23 mouse cellular contexts compared by ENCODE assay signal in the genomic region with DNA sequence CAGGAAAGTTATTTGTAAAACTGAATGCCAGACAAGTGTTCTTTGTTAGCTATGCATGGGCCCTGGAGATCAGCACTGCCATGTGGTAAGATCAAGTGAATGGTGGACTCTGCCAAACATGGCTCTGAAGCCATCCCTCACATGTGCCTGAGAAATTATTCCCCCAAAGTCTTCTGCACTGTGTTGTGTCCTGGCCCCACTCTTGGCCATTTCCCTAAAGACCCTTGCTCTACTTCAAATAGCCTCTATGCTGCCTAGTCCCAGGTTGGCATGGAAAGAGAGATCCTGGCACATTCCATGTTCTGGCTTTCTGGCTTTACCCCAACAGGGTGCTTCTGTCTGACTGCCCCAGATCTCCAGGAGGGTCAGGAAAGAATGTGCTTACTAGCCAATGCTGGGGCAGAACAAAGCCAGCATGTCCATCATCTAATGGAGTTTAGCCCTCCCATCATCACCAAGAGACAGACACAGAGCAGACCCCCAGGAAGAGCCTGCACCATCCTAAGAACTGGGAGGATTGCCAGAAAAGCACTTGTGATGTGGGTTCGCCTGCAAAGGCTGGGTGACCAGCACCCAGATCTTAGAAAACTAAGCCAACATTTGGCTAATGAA.
DNase-seq lines count a peak whose midpoint lies in the region; ATAC-seq and TF ChIP-seq lines count a peak whose summit lies in the region.
"Had no signal": no experiment of that assay in that cellular context is flagged by ENCODE, and none has a peak within 500 bp of the region (broad histone marks: within the 10 kb centered on the region; RNA-seq: fewer than 3 reads in every experiment).

No protein-coding gene starts in this region.

- 56% methylated on average over 1 of the region's 1 CpGs for WGBS in heart, embryonic 16.5 days
- WGBS in heart, adult 2 months: 81% methylated on average over 1 of the region's 1 CpGs
- WGBS in hindbrain, postnatal 0 days: 47% methylated on average over 1 of the region's 1 CpGs
- 67% methylated on average over 1 of the region's 1 CpGs for WGBS in hindbrain, embryonic 13.5 days

- no peaks in the 10 kb centered on the region for H3K9me3 ChIP-seq in heart, embryonic 16.5 days (replicated peaks; ENCODE audit: control insufficient read depth, low read length)
- no peaks in the 10 kb centered on the region for H3K9me3 ChIP-seq in hindbrain, postnatal 0 days (ENCODE audit: low read length)
- H3K9me3 ChIP-seq in hindbrain, embryonic 13.5 days: no peaks in the 10 kb centered on the region
- H3K9me3 ChIP-seq: forebrain, embryonic 15.5 days; limb, embryonic 12.5 days; liver, embryonic 15.5 days had no signal

- no peak for TF ChIP-seq POLR2A in heart, adult 2 months (IDR thresholded peaks at IDR 0.05; ENCODE audit: insufficient read depth, low read depth, low read length)

- intact Hi-C loops in heart, adult 2 months (cut with DNase I): no loop called here

- H3K27me3 ChIP-seq in heart, embryonic 16.5 days (ENCODE audit: control insufficient read depth, insufficient read depth, low read length): no peaks in the 10 kb centered on the region
- 0 out of 2 replicates have a peak, but pooled peaks cover 5% of the 10 kb centered on the region for H3K27me3 ChIP-seq in heart, adult 2 months (ENCODE audit: control insufficient read depth, insufficient read depth, low read length)
- H3K27me3 ChIP-seq in hindbrain, postnatal 0 days (ENCODE audit: insufficient read depth, low read length): no peaks in the 10 kb centered on the region
- H3K27me3 ChIP-seq in hindbrain, embryonic 13.5 days: no peaks in the 10 kb centered on the region
- H3K27me3 ChIP-seq: forebrain, embryonic 15.5 days; limb, embryonic 12.5 days had no signal

- no peak for TF ChIP-seq CTCF in heart, adult 2 months (IDR thresholded peaks at IDR 0.05)
- TF ChIP-seq CTCF in hindbrain, postnatal 0 days (IDR thresholded peaks at IDR 0.05; ENCODE audit: low read depth): no peak

- H3K36me3 ChIP-seq in heart, embryonic 16.5 days (ENCODE audit: control insufficient read depth, insufficient read depth): no peaks in the 10 kb centered on the region
- no peaks in the 10 kb centered on the region for H3K36me3 ChIP-seq in heart, adult 2 months (ENCODE audit: control insufficient read depth, insufficient read depth, low read length)
- no peaks in the 10 kb centered on the region for H3K36me3 ChIP-seq in hindbrain, postnatal 0 days (ENCODE audit: insufficient read depth, low read length)
- no peaks in the 10 kb centered on the region for H3K36me3 ChIP-seq in hindbrain, embryonic 13.5 days
- H3K36me3 ChIP-seq: forebrain, embryonic 10.5 days; forebrain, embryonic 15.5 days; limb, embryonic 12.5 days; liver, embryonic 15.5 days had no signal

- no peak overlapping the region for H3K4me3 ChIP-seq in heart, embryonic 16.5 days (ENCODE audit: low read length)
- H3K4me3 ChIP-seq in heart, adult 2 months: no peak overlapping the region
- H3K4me3 ChIP-seq in hindbrain, postnatal 0 days (ENCODE audit: low read length): no peak overlapping the region
- no peak overlapping the region for H3K4me3 ChIP-seq in hindbrain, embryonic 13.5 days
- H3K4me3 ChIP-seq: forebrain, embryonic 10.5 days; forebrain, embryonic 15.5 days; left cerebral cortex, adult 2 months; limb, embryonic 12.5 days; liver, embryonic 15.5 days had no signal

- H3K79me2 ChIP-seq in heart, adult 2 months (replicated peaks; ENCODE audit: control insufficient read depth, insufficient read depth, low read length): no peaks in the 10 kb centered on the region

- peaks cover 7% of the 10 kb centered on the region for H3K4me1 ChIP-seq in heart, embryonic 16.5 days (ENCODE audit: control insufficient read depth, insufficient read depth, low read length)
- no peaks in the 10 kb centered on the region for H3K4me1 ChIP-seq in heart, adult 2 months (ENCODE audit: control insufficient read depth, insufficient read depth, low read length)
- H3K4me1 ChIP-seq in hindbrain, postnatal 0 days (ENCODE audit: insufficient read depth, low read length): no peaks in the 10 kb centered on the region
- no peaks in the 10 kb centered on the region for H3K4me1 ChIP-seq in hindbrain, embryonic 13.5 days (replicated peaks)
- H3K4me1 ChIP-seq: forebrain, embryonic 10.5 days; forebrain, embryonic 15.5 days; limb, embryonic 12.5 days; liver, embryonic 15.5 days had no signal

- peak overlapping the region; percentile 23; the same call in 1 of the 2 replicates for H3K27ac ChIP-seq in heart, embryonic 16.5 days (ENCODE audit: low read length)
- no peak overlapping the region for H3K27ac ChIP-seq in heart, adult 2 months
- H3K27ac ChIP-seq in hindbrain, postnatal 0 days: no peak overlapping the region
- H3K27ac ChIP-seq in hindbrain, embryonic 13.5 days: no peak overlapping the region
- H3K27ac ChIP-seq: forebrain, embryonic 10.5 days; forebrain, embryonic 15.5 days; left cerebral cortex, adult 2 months; limb, embryonic 12.5 days; liver, embryonic 15.5 days had no signal

- no peak overlapping the region for H3K9ac ChIP-seq in heart, embryonic 16.5 days (ENCODE audit: low read length)
- H3K9ac ChIP-seq in heart, adult 2 months (ENCODE audit: low read depth, low read length): no peak overlapping the region
- no peak overlapping the region for H3K9ac ChIP-seq in hindbrain, postnatal 0 days (replicated peaks; ENCODE audit: low read length)
- H3K9ac ChIP-seq in hindbrain, embryonic 13.5 days: no peak overlapping the region
- H3K9ac ChIP-seq: forebrain, embryonic 15.5 days; limb, embryonic 12.5 days; liver, embryonic 15.5 days; lung, embryonic 14.5 days had no signal

- TF ChIP-seq EP300 in heart, adult 2 months (IDR thresholded peaks at IDR 0.05; ENCODE audit: insufficient read depth, low read depth, low read length): no peak

- no peak overlapping the region for H3K4me2 ChIP-seq in heart, embryonic 16.5 days (ENCODE audit: low read depth, low read length)
- no peak overlapping the region for H3K4me2 ChIP-seq in hindbrain, postnatal 0 days (ENCODE audit: low read depth, low read length)
- no peak overlapping the region for H3K4me2 ChIP-seq in hindbrain, embryonic 13.5 days
- H3K4me2 ChIP-seq: forebrain, embryonic 15.5 days; limb, embryonic 12.5 days; liver, embryonic 15.5 days; lung, embryonic 14.5 days had no signal

- ATAC-seq in heart, embryonic 16.5 days (replicated peaks; ENCODE audit: extremely low read depth, insufficient read depth, low FRiP score): peak; percentile 39; the same call in 1 of the 2 replicates
- peak; percentile 77 for ATAC-seq in hindbrain, postnatal 0 days
- no peak for ATAC-seq in hindbrain, embryonic 13.5 days (ENCODE audit: low FRiP score)
- ATAC-seq: CD4-positive, CD25-positive, alpha-beta regulatory T cell, adult 4 months; forebrain, embryonic 15.5 days; inflammation-experienced regulatory T-cells, adult 6 months had no signal

- DNase-seq in cerebellum, postnatal 10 days: peak; percentile 13 to 20
- DNase-seq in cerebellum, postnatal 14 days: no peak
- no peak for DNase-seq in heart, adult 2 months
- peak; percentile 40 for DNase-seq in hindbrain, postnatal 0 days (ENCODE audit: low spot score)
- no peak for DNase-seq in spleen, postnatal 14 days (ENCODE audit: low spot score in 2 of 2)
- DNase-seq: cerebellum, adult 9-10 months; gastrocnemius, postnatal 36 days; kidney, adult 11 months; kidney, postnatal 14 days; lung, embryonic 14.5 days; lung, postnatal 14 days; midbrain, embryonic 14.5 days; right cerebral cortex, postnatal 25 days; thymus, postnatal 14 days had no signal

Comparison
In these comparisons a context has a peak if more than half of its experiments do, and no peak if none do; other contexts are left out.
1. DNase-seq: peak in cerebellum, postnatal 10 days (2 of 2) and hindbrain, postnatal 0 days (single experiment); none in cerebellum, postnatal 14 days (0 of 2), heart, adult 2 months (0 of 2) and spleen, postnatal 14 days (0 of 2).